Mouse (Mus musculus) 416B (cell line): ENCODE data around the gene Cep78.

Experiments used
- DNase-seq: peaks from one replicate; pipeline ENCODE4 v3.0.0; 2011; ENCODE audit warnings: low read depth

Cep78 gene

GRCm38 (mm10) chr19:15984449-15985171 is at the start of gene Cep78:
TSS of gene Cep78 (minus strand) at chr19:15984989.
- DNase-seq = peak; percentile 88

- no peak for DNase-seq
Measured at GRCm38 (mm10) chr19:16031276-16031675, 46.5 kb upstream of the Cep78 start.

- peak; percentile 71 for DNase-seq
Measured at GRCm38 (mm10) chr19:16029253-16029771, 44.5 kb upstream of the Cep78 start.

- peak; percentile 56 for DNase-seq
Measured at GRCm38 (mm10) chr19:16028746-16029252, 44.0 kb upstream of the Cep78 start.

- no peak for DNase-seq
Measured at GRCm38 (mm10) chr19:16027876-16028670, 43.3 kb upstream of the Cep78 start.

GRCm38 (mm10) chr19:16026276-16026675 is 41.5 kb upstream of the Cep78 start:
- no peak for DNase-seq

GRCm38 (mm10) chr19:16022178-16022577 is 37.4 kb upstream of the Cep78 start:
- no peak for DNase-seq

- DNase-seq = no peak
Measured at GRCm38 (mm10) chr19:16016171-16016570, 31.4 kb upstream of the Cep78 start.

GRCm38 (mm10) chr19:16015191-16015968 is 30.6 kb upstream of the Cep78 start:
- peak; percentile 45 for DNase-seq

- DNase-seq = no peak
Measured at GRCm38 (mm10) chr19:16009746-16010337, 25.1 kb upstream of the Cep78 start.

- DNase-seq = no peak
Measured at GRCm38 (mm10) chr19:16009111-16009510, 24.3 kb upstream of the Cep78 start.

GRCm38 (mm10) chr19:16007131-16007530 is 22.3 kb upstream of the Cep78 start:
- no peak for DNase-seq

GRCm38 (mm10) chr19:15998157-15998556 is 13.4 kb upstream of the Cep78 start:
- DNase-seq = peak; percentile 73

- DNase-seq = no peak
Measured at GRCm38 (mm10) chr19:15996901-15997564, 12.2 kb upstream of the Cep78 start.

GRCm38 (mm10) chr19:15990102-15990501 is 5.3 kb upstream of the Cep78 start:
- no peak for DNase-seq

GRCm38 (mm10) chr19:15985172-15985713 is 454 bp upstream of the Cep78 start:
- DNase-seq = no peak

GRCm38 (mm10) chr19:15983739-15984344 is 947 bp downstream of the Cep78 start:
- DNase-seq = no peak

- DNase-seq = no peak
Measured at GRCm38 (mm10) chr19:15982926-15983738, 1.7 kb downstream of the Cep78 start.

- DNase-seq = peak; percentile 83
Measured at GRCm38 (mm10) chr19:15981861-15982260, 2.9 kb downstream of the Cep78 start.
